In the genomic region with DNA sequence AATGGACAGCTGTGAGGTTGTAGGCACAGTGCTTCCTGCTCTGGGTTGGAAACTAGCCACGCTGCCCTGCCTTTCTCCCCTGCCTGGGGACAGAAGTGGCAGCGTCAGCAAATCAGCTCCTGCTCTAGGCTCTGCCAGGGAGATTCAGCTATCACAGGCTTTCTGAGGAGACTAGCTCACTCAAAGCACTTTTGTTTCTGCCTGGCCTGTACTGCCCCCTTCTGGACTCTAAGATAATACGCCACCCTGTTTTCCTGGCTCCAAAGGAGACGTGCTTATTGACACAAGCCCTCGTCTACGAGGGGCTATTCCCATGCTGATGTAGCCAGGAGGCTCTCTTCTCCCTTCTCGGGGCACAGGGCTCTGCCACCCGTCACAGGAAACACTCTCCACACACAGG, we compare ENCODE assay signal across 8 mouse cellular contexts. TPM values are rescaled to one million over a fixed set of nuclear protein-coding genes. Genes with fewer than 3 reads are reported as not detected.
DNase-seq lines count a peak whose midpoint lies in the region; ATAC-seq lines count a peak whose summit lies in the region.

No protein-coding gene starts in this region.

- H3K27me3 ChIP-seq in embryonic facial prominence, embryonic 10.5 days (replicated peaks; ENCODE audit: low read depth, poor library complexity, severe bottlenecking) = no peaks in the 10 kb centered on the region
- no peaks in the 10 kb centered on the region for H3K27me3 ChIP-seq in heart, embryonic 11.5 days (ENCODE audit: control insufficient read depth, insufficient read depth, low read length)
- no peaks in the 10 kb centered on the region for H3K27me3 ChIP-seq in limb, embryonic 11.5 days (ENCODE audit: control insufficient read depth, insufficient read depth, low read length)
- no peaks in the 10 kb centered on the region for H3K27me3 ChIP-seq in midbrain, embryonic 12.5 days
- no peaks in the 10 kb centered on the region for H3K27me3 ChIP-seq in splenic B cell, adult 2 months (ENCODE audit: control insufficient read depth, insufficient read depth, low read length, poor library complexity, severe bottlenecking)

- DNase-seq in 3T3-L1 (ENCODE audit: low read depth, low spot score) (peak; percentile 82), adipocyte (ENCODE audit: low spot score) (peak; percentile 72)
- DNase-seq in embryonic facial prominence, embryonic 10.5 days (ENCODE audit: low spot score) = peak; percentile 74
- DNase-seq in kidney, adult 8-10 months = peak; percentile 68 to 71
- DNase-seq in limb, embryonic 11.5 days (ENCODE audit: low spot score) = peak; percentile 72
- peak; percentile 80 for DNase-seq in splenic B cell, adult 2 months (ENCODE audit: low read depth, low spot score)

- WGBS in embryonic facial prominence, embryonic 10.5 days = 6% methylated on average over 8 of the region's 8 CpGs
- WGBS in heart, embryonic 11.5 days (ENCODE audit: insufficient replicate concordance) = 5% methylated on average over 8 of the region's 8 CpGs
- 13% methylated on average over 8 of the region's 8 CpGs for WGBS in limb, embryonic 11.5 days
- WGBS in midbrain, embryonic 12.5 days = 5% methylated on average over 8 of the region's 8 CpGs

- no peak overlapping the region for H3K9ac ChIP-seq in heart, embryonic 11.5 days (ENCODE audit: low read depth, low read length)
- no peak overlapping the region for H3K9ac ChIP-seq in limb, embryonic 11.5 days (ENCODE audit: low read length)
- H3K9ac ChIP-seq in midbrain, embryonic 12.5 days (replicated peaks) = no peak overlapping the region

- peak overlapping the region; percentile 10; the same call in 1 of the 2 replicates for H3K27ac ChIP-seq in embryonic facial prominence, embryonic 10.5 days (replicated peaks)
- H3K27ac ChIP-seq in heart, embryonic 11.5 days (ENCODE audit: low read depth, low read length) = no peak overlapping the region
- H3K27ac ChIP-seq in limb, embryonic 11.5 days (replicated peaks; ENCODE audit: low read depth, low read length) = no peak overlapping the region
- 0 out of 2 replicates have a peak overlapping the region, but pooled peaks have one; percentile 7 for H3K27ac ChIP-seq in midbrain, embryonic 12.5 days (replicated peaks)

- no peak overlapping the region for H3K4me2 ChIP-seq in heart, embryonic 11.5 days
- H3K4me2 ChIP-seq in limb, embryonic 11.5 days (ENCODE audit: low read depth, severe bottlenecking) = no peak overlapping the region
- no peak overlapping the region for H3K4me2 ChIP-seq in midbrain, embryonic 12.5 days (replicated peaks)

- peaks cover 16% of the 10 kb centered on the region for H3K4me1 ChIP-seq in embryonic facial prominence, embryonic 10.5 days
- H3K4me1 ChIP-seq in heart, embryonic 11.5 days (ENCODE audit: control insufficient read depth, insufficient read depth, low read length) = peaks cover 15% of the 10 kb centered on the region
- H3K4me1 ChIP-seq in limb, embryonic 11.5 days (ENCODE audit: control insufficient read depth, insufficient read depth, low read length) = no peaks in the 10 kb centered on the region
- H3K4me1 ChIP-seq in midbrain, embryonic 12.5 days = peaks cover 22% of the 10 kb centered on the region

- H3K4me3 ChIP-seq in embryonic facial prominence, embryonic 10.5 days = no peak overlapping the region
- H3K4me3 ChIP-seq in heart, embryonic 11.5 days (ENCODE audit: low read depth, low read length) = no peak overlapping the region
- no peak overlapping the region for H3K4me3 ChIP-seq in limb, embryonic 11.5 days (ENCODE audit: low read depth, low read length)
- no peak overlapping the region for H3K4me3 ChIP-seq in midbrain, embryonic 12.5 days

- peaks cover 64% of the 10 kb centered on the region for H3K36me3 ChIP-seq in embryonic facial prominence, embryonic 10.5 days (replicated peaks)
- peaks cover 22% of the 10 kb centered on the region for H3K36me3 ChIP-seq in heart, embryonic 11.5 days (ENCODE audit: control insufficient read depth, insufficient read depth, low read length)
- H3K36me3 ChIP-seq in limb, embryonic 11.5 days (ENCODE audit: control insufficient read depth, insufficient read depth, low read length) = peaks cover 11% of the 10 kb centered on the region; the same call in 1 of the 2 replicates
- peaks cover 54% of the 10 kb centered on the region for H3K36me3 ChIP-seq in midbrain, embryonic 12.5 days
- H3K36me3 ChIP-seq in splenic B cell, adult 2 months (ENCODE audit: control insufficient read depth, insufficient read depth, low read length, poor library complexity, severe bottlenecking) = peaks cover 8% of the 10 kb centered on the region

- no peaks in the 10 kb centered on the region for H3K9me3 ChIP-seq in embryonic facial prominence, embryonic 10.5 days
- no peaks in the 10 kb centered on the region for H3K9me3 ChIP-seq in heart, embryonic 11.5 days (replicated peaks; ENCODE audit: control insufficient read depth, low read length)
- H3K9me3 ChIP-seq in limb, embryonic 11.5 days (ENCODE audit: control insufficient read depth, low read length) = no peaks in the 10 kb centered on the region
- H3K9me3 ChIP-seq in midbrain, embryonic 12.5 days = no peaks in the 10 kb centered on the region

- peak; percentile 4; the same call in 1 of the 2 replicates for ATAC-seq in heart, embryonic 11.5 days (replicated peaks; ENCODE audit: insufficient number of reproducible peaks, low FRiP score, low TSS enrichment)
- ATAC-seq in limb, embryonic 11.5 days (ENCODE audit: insufficient number of reproducible peaks, low FRiP score, low TSS enrichment, low read depth) = peak; percentile 48; the same call in 1 of the 2 replicates
- peak; percentile 44 for ATAC-seq in midbrain, embryonic 12.5 days (ENCODE audit: low FRiP score, low read depth)

RNA-seq across cellular contexts. Expression of a gene that starts 33.6 kb away (rescaled TPM):
- not detected in 2 replicates for polyA plus RNA-seq in embryonic facial prominence, embryonic 10.5 days (2016; fragmentation: Nextera tagmentation; extraction: Ambion mirVana)
- not detected in 2 replicates for polyA plus RNA-seq in heart, embryonic 11.5 days (2014; fragmentation: Nextera tagmentation; extraction: Ambion mirVana)
- 0.24 TPM in 1 of 2 replicates, not detected in the other for polyA plus RNA-seq in limb, embryonic 11.5 days (2014; fragmentation: Nextera tagmentation; extraction: Ambion mirVana)
- polyA plus RNA-seq in midbrain, embryonic 12.5 days (2016; fragmentation: Nextera tagmentation; extraction: Ambion mirVana) = not detected in 2 replicates

RNA-seq across cellular contexts. Expression of a gene that starts 44.4 kb away (rescaled TPM):
- 44.4 and 45.4 TPM in 2 replicates for polyA plus RNA-seq in embryonic facial prominence, embryonic 10.5 days (2016; fragmentation: Nextera tagmentation; extraction: Ambion mirVana)
- 51.4 and 57.6 TPM in 2 replicates for polyA plus RNA-seq in heart, embryonic 11.5 days (2014; fragmentation: Nextera tagmentation; extraction: Ambion mirVana)
- 43.5 and 47.6 TPM in 2 replicates for polyA plus RNA-seq in limb, embryonic 11.5 days (2014; fragmentation: Nextera tagmentation; extraction: Ambion mirVana)
- polyA plus RNA-seq in midbrain, embryonic 12.5 days (2016; fragmentation: Nextera tagmentation; extraction: Ambion mirVana) = 69.5 and 76.4 TPM in 2 replicates

Comparison
In these comparisons a context has a peak if more than half of its experiments do, and no peak if none do; other contexts are left out.
1. H3K27ac ChIP-seq: peak in embryonic facial prominence, embryonic 10.5 days (single experiment) and midbrain, embryonic 12.5 days (single experiment); none in heart, embryonic 11.5 days (single experiment) and limb, embryonic 11.5 days (single experiment).
2. Peak in every context shown above with its lines, with median percentiles within 50 percentile points of each other: DNase-seq and ATAC-seq.